Mouse (Mus musculus) heart, postnatal 10 days (tissue): Measurements from ENCODE around the gene Enoph1. TPM values are rescaled to one million over a fixed set of nuclear protein-coding genes. Genes with fewer than 3 reads are reported as not detected.

ENCODE experiments used
- DNase-seq, 2 experiments: peaks; one replicate each; pipeline ENCODE4 v3.0.0; 2021
- intact Hi-C: fragments of 180-260 bp; cut with DNase I; formaldehyde crosslinking; loops from one replicate; pipeline ENCODE4 v1.15.1; 2025
- total RNA-seq, 2 experiments: library from RNA; stranded (reverse); gene quantifications; 2 replicates each; pipeline ENCODE4 v1.2.3; 2021

The Enoph1 gene
- total RNA-seq, 2 experiments from 2014 or later: 13.1 to 14.3 TPM

GRCm38 (mm10) chr5:100038714-100039601, 827 bp upstream of the Enoph1 start:
- DNase-seq: peak; percentile 98
- intact Hi-C loops: loop anchor here (1.0 to 10.0 kb wide), 5 partner anchors 60 to 834 kb away; partner anchors contain the start of gene 4930524J08Rik

GRCm38 (mm10) chr5:100040281-100040784, 548 bp downstream of the Enoph1 start:
- no peak for DNase-seq
- intact Hi-C loops: no loop called here

- intact Hi-C loops: no loop called here
- no peak for DNase-seq
Measured at GRCm38 (mm10) chr5:100041272-100041671, 1.5 kb downstream of the Enoph1 start.

- no peak for DNase-seq
- intact Hi-C loops: no loop called here
Measured at GRCm38 (mm10) chr5:100042467-100042866, 2.7 kb downstream of the Enoph1 start.

- DNase-seq: peak; percentile 64 to 78
- intact Hi-C loops: no loop called here
Measured at GRCm38 (mm10) chr5:100043361-100043760, 3.6 kb downstream of the Enoph1 start.

GRCm38 (mm10) chr5:100044030-100044429, 4.2 kb downstream of the Enoph1 start:
- intact Hi-C loops: no loop called here
- no peak for DNase-seq

GRCm38 (mm10) chr5:100044621-100045020, 4.8 kb downstream of the Enoph1 start:
- DNase-seq: no peak
- intact Hi-C loops: no loop called here

GRCm38 (mm10) chr5:100046096-100046495, 6.3 kb downstream of the Enoph1 start:
- intact Hi-C loops: no loop called here
- DNase-seq: no peak

GRCm38 (mm10) chr5:100047143-100047640, 7.4 kb downstream of the Enoph1 start:
- intact Hi-C loops: no loop called here

GRCm38 (mm10) chr5:100047871-100048270, 8.1 kb downstream of the Enoph1 start:
- intact Hi-C loops: no loop called here
- peak; percentile 37 to 51 for DNase-seq

More at GRCm38 (mm10) chr5:100047143-100047640, 7.4 kb downstream of the Enoph1 start:
- no peak for DNase-seq

- DNase-seq: no peak
- intact Hi-C loops: no loop called here
Measured at GRCm38 (mm10) chr5:100049904-100050303, 10.1 kb downstream of the Enoph1 start.

GRCm38 (mm10) chr5:100052728-100053127, 12.9 kb downstream of the Enoph1 start:
- intact Hi-C loops: no loop called here
- no peak for DNase-seq

GRCm38 (mm10) chr5:100054807-100055547, 15.2 kb downstream of the Enoph1 start:
- intact Hi-C loops: no loop called here
- peak in 1 of 2 experiments; percentile 18 for DNase-seq

GRCm38 (mm10) chr5:100055866-100056369, 16.1 kb downstream of the Enoph1 start:
- DNase-seq: no peak
- intact Hi-C loops: no loop called here

- intact Hi-C loops: no loop called here
- no peak for DNase-seq
Measured at GRCm38 (mm10) chr5:100057461-100058209, 17.9 kb downstream of the Enoph1 start.

- DNase-seq: no peak
- intact Hi-C loops: no loop called here
Measured at GRCm38 (mm10) chr5:100058729-100059128, 18.9 kb downstream of the Enoph1 start.

GRCm38 (mm10) chr5:100059326-100059725, 19.5 kb downstream of the Enoph1 start:
- no peak for DNase-seq
- intact Hi-C loops: no loop called here

- intact Hi-C loops: no loop called here
- no peak for DNase-seq
Measured at GRCm38 (mm10) chr5:100060876-100061275, 21.1 kb downstream of the Enoph1 start.

GRCm38 (mm10) chr5:100067579-100067978, 27.8 kb downstream of the Enoph1 start:
- no peak for DNase-seq
- intact Hi-C loops: no loop called here

- intact Hi-C loops: no loop called here
- DNase-seq: no peak
Measured at GRCm38 (mm10) chr5:100069526-100069925, 29.7 kb downstream of the Enoph1 start.
